Mouse (Mus musculus) embryonic facial prominence, embryonic 14.5 days (tissue): ENCODE data around the gene Xylt1. TPM values are rescaled to one million over a fixed set of nuclear protein-coding genes. Genes with fewer than 3 reads are reported as not detected.
A peak's percentile ranks its signal among the peaks of the same experiment; 100 is the strongest.

Source experiments
- ATAC-seq: fragments of 200-750 bp; cut with Nextera tagmentation; 2 replicates; pipeline ENCODE4 v1.8.0; 2017; ENCODE audit warnings: low read depth, moderate number of reproducible peaks, moderate TSS enrichment
- DNase-seq: peaks from one replicate; pipeline ENCODE4 v3.0.0-alpha.2; 2015; ENCODE audit warnings: low spot score
- H3K27ac ChIP-seq: fragments of 300-500 bp; sonication (generic); replicated peaks from 2 replicates; pipeline ENCODE4 v1.5.1; 2014; ENCODE audit warnings: low read depth, mild to moderate bottlenecking, low read length, moderate library complexity
- H3K27me3 ChIP-seq: fragments of 300-500 bp; sonication (generic); replicated peaks from 2 replicates; pipeline ENCODE4 v1.6.1; 2014; ENCODE audit warnings: low read length; ENCODE audit not compliant: control insufficient read depth, insufficient read depth
- H3K36me3 ChIP-seq: fragments of 300-500 bp; sonication (generic); 2 replicates; pipeline ENCODE4 v1.6.1; 2014; ENCODE audit warnings: low read length, mixed read lengths; ENCODE audit not compliant: control insufficient read depth, insufficient read depth
- H3K4me1 ChIP-seq: fragments of 300-500 bp; sonication (generic); 2 replicates; pipeline ENCODE4 v1.6.1; 2014; ENCODE audit warnings: antibody characterized with exemption, low read length; ENCODE audit not compliant: control insufficient read depth, insufficient read depth
- H3K4me2 ChIP-seq: fragments of 300-500 bp; sonication (generic); 2 replicates; pipeline ENCODE4 v1.6.1; 2014; ENCODE audit warnings: low read depth, mild to moderate bottlenecking, low read length, moderate library complexity, mixed read lengths
- H3K4me3 ChIP-seq: fragments of 300-500 bp; sonication (generic); 2 replicates; pipeline ENCODE4 v1.5.1; 2014; ENCODE audit warnings: low read depth, mild to moderate bottlenecking, low read length
- H3K9ac ChIP-seq: fragments of 300-500 bp; sonication (generic); 2 replicates; pipeline ENCODE4 v1.6.1; 2014; ENCODE audit warnings: low read depth, mild to moderate bottlenecking, low read length, moderate library complexity, mixed read lengths
- H3K9me3 ChIP-seq: fragments of 300-500 bp; sonication (generic); 2 replicates; pipeline ENCODE4 v1.6.1; 2016; ENCODE audit warnings: low read length; ENCODE audit not compliant: control insufficient read depth
- WGBS: fragments of 180-500 bp; shearing (Covaris S2); extraction: QIAGEN DNeasy Blood & Tissue Kit; methylation state at CpG from one replicate; pipeline ENCODE4 v1.1.7; 2014; 5-methylcytosine and 5-hydroxymethylcytosine counted together
- polyA plus RNA-seq: library from polyadenylated mRNA; unstranded; fragments of >200 nt; fragmentation: Nextera tagmentation; extraction: Ambion mirVana; gene quantifications from 2 replicates; pipeline ENCODE4 v1.2.1, GENCODE M21; 2014

Gene Xylt1
- polyA plus RNA-seq, 1 experiment from 2014 or later, result 3.0 TPM

- DNase-seq, result peak; percentile 41
- no peak for ATAC-seq
- Histone ChIP-seq H3K4me3 (no peak overlapping the region), H3K27me3 (no peaks in the 10 kb centered on the region), H3K4me2 (no peak overlapping the region), H3K27ac (0 out of 2 replicates have a peak overlapping the region, but pooled peaks have one; percentile 42), H3K9me3 (no peaks in the 10 kb centered on the region), H3K4me1 (peaks cover 20% of the 10 kb centered on the region), H3K36me3 (no peaks in the 10 kb centered on the region), H3K9ac (no peak overlapping the region)
- 49% methylated on average over 19 of the region's 19 CpGs for WGBS
Measured at GRCm38 (mm10) chr7:117472781-117473743, 92.3 kb downstream of the Xylt1 start.

- peak; percentile 10; the same call in 1 of the 2 replicates for ATAC-seq
- H3K27me3 ChIP-seq, result no peaks in the 10 kb centered on the region
- no peaks in the 10 kb centered on the region for H3K36me3 ChIP-seq
- no peak overlapping the region for H3K9ac ChIP-seq
- 0 out of 2 replicates have a peak overlapping the region, but pooled peaks have one; percentile 7 for H3K27ac ChIP-seq
- no peaks in the 10 kb centered on the region for H3K9me3 ChIP-seq
- no peak overlapping the region for H3K4me2 ChIP-seq
- 23% methylated on average over 2 of the region's 2 CpGs for WGBS
- peaks cover 20% of the 10 kb centered on the region for H3K4me1 ChIP-seq
- H3K4me3 ChIP-seq, result no peak overlapping the region
- peak; percentile 63 for DNase-seq
Measured at GRCm38 (mm10) chr7:117474302-117474701, 93.5 kb downstream of the Xylt1 start.

DNA sequence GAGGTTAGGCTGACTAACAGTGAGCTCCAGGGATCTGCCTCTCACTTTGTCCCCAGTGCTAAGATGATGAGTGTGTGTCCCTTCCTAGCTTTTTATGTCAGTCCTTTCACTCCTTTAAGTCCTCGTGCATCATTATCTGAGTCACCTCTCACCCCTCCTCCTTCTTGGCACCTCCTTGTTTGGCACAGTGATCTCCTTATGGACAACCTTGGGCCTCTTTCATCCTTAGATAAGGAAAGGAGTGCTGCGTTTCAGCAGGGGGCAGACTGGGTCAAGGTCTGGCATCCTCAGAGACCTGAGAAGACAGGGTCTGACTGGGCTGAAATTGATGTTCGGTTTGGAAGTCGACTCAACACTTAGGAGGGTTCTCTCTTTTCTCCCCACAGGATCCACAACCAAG is 94.3 kb downstream of the Xylt1 start:
- no peaks in the 10 kb centered on the region for H3K9me3 ChIP-seq
- no peak for DNase-seq
- no peak overlapping the region for H3K4me3 ChIP-seq
- H3K4me2 ChIP-seq, result no peak overlapping the region
- H3K9ac ChIP-seq, result no peak overlapping the region
- H3K27me3 ChIP-seq, result no peaks in the 10 kb centered on the region
- WGBS, result 51% methylated on average over 4 of the region's 4 CpGs
- no peak for ATAC-seq
- H3K4me1 ChIP-seq, result peaks cover 20% of the 10 kb centered on the region
- H3K36me3 ChIP-seq, result no peaks in the 10 kb centered on the region
- no peak overlapping the region for H3K27ac ChIP-seq

DNA sequence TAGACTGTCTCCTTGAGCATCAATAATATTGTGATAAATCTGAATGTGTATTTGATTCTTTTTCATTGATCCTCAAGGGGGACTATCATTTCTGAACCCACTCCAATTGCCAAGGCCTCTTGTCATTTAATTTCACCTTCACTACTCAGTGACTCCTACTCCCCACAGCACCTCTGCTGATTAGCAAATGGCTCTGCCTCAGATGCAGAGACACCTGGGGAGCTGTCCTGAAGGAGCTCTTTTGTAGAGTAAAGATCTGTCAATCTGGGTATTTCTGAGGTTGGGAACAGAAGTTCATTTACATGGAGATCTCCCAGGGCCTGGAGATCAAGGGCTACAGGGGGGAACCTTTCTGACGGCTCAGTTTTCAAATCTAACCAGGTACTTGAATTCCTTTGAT is 98.2 kb downstream of the Xylt1 start:
- Histone ChIP-seq H3K27ac (no peak overlapping the region), H3K4me2 (no peak overlapping the region), H3K4me1 (0 out of 2 replicates have a peak, but pooled peaks cover 2% of the 10 kb centered on the region), H3K4me3 (no peak overlapping the region), H3K9me3 (no peaks in the 10 kb centered on the region), H3K27me3 (no peaks in the 10 kb centered on the region), H3K9ac (no peak overlapping the region), H3K36me3 (no peaks in the 10 kb centered on the region)
- ATAC-seq (no peak), DNase-seq (no peak)
- 31% methylated on average over 1 of the region's 1 CpGs for WGBS

DNA sequence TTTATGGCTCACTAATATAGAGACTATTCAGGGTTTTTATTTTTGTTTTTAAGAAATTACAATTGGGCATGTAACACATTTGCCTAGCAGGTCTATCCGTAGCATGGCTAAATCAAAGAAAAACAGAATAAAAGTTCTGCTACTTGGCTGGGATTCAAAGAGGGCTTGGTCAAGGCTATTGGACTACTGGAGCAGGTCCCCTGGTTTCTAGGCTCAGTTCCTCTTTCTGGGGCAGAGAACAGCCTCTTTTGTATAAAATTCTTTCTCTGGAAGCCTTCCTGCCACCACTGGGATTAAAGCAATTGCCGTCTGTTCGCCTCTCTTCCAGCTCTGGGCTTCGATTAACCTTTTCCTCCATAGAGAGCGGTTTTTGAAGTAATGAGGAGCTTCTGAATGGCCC is 100.1 kb downstream of the Xylt1 start:
- no peak overlapping the region for H3K27ac ChIP-seq
- DNase-seq (no peak), ATAC-seq (no peak)
- no peaks in the 10 kb centered on the region for H3K36me3 ChIP-seq
- no peak overlapping the region for H3K9ac ChIP-seq
- H3K4me3 ChIP-seq, result no peak overlapping the region
- no peaks in the 10 kb centered on the region for H3K27me3 ChIP-seq
- H3K9me3 ChIP-seq, result no peaks in the 10 kb centered on the region
- no peaks in the 10 kb centered on the region for H3K4me1 ChIP-seq
- WGBS, result 76% methylated on average over 5 of the region's 5 CpGs
- no peak overlapping the region for H3K4me2 ChIP-seq

GRCm38 (mm10) chr7:117481404-117481803 is 100.6 kb downstream of the Xylt1 start:
- ATAC-seq, result no peak

GRCm38 (mm10) chr7:117482701-117483100 is 101.9 kb downstream of the Xylt1 start:
- ATAC-seq, result no peak
- DNase-seq, result no peak
- no peak overlapping the region for H3K9ac ChIP-seq
- no peaks in the 10 kb centered on the region for H3K27me3 ChIP-seq
- no peaks in the 10 kb centered on the region for H3K4me1 ChIP-seq
- H3K9me3 ChIP-seq, result no peaks in the 10 kb centered on the region
- no peaks in the 10 kb centered on the region for H3K36me3 ChIP-seq
- 64% methylated on average over 2 of the region's 2 CpGs for WGBS
- no peak overlapping the region for H3K4me3 ChIP-seq
- no peak overlapping the region for H3K4me2 ChIP-seq
- no peak overlapping the region for H3K27ac ChIP-seq

More at GRCm38 (mm10) chr7:117481404-117481803, 100.6 kb downstream of the Xylt1 start:
- H3K36me3 ChIP-seq, result no peaks in the 10 kb centered on the region
- H3K27ac ChIP-seq, result no peak overlapping the region
- no peak overlapping the region for H3K4me2 ChIP-seq
- no peaks in the 10 kb centered on the region for H3K27me3 ChIP-seq
- DNase-seq, result no peak
- no peaks in the 10 kb centered on the region for H3K4me1 ChIP-seq
- H3K9ac ChIP-seq, result no peak overlapping the region
- H3K9me3 ChIP-seq, result no peaks in the 10 kb centered on the region
- WGBS, result 86% methylated on average over 3 of the region's 3 CpGs
- H3K4me3 ChIP-seq, result no peak overlapping the region

- Histone ChIP-seq H3K36me3 (no peaks in the 10 kb centered on the region), H3K4me1 (no peaks in the 10 kb centered on the region), H3K4me3 (no peak overlapping the region), H3K4me2 (no peak overlapping the region), H3K27ac (no peak overlapping the region), H3K9me3 (no peaks in the 10 kb centered on the region), H3K27me3 (no peaks in the 10 kb centered on the region), H3K9ac (no peak overlapping the region)
- DNase-seq (no peak), ATAC-seq (no peak)
- 64% methylated on average over 2 of the region's 2 CpGs for WGBS
Measured at GRCm38 (mm10) chr7:117484589-117484988, 103.8 kb downstream of the Xylt1 start.
